Mouse (Mus musculus) urinary bladder, postnatal 10 days (tissue): ENCODE results near the gene Rcn2.
"Not testable (repeated sequence)": the region's sequence is repeated elsewhere in the genome, so short reads cannot be mapped to it uniquely, and the experiment has no call there.

ENCODE experiments used
- DNase-seq: peaks from one replicate; pipeline ENCODE4 v3.0.0; 2022; ENCODE audit warnings: low spot score

The Rcn2 gene

DNA sequence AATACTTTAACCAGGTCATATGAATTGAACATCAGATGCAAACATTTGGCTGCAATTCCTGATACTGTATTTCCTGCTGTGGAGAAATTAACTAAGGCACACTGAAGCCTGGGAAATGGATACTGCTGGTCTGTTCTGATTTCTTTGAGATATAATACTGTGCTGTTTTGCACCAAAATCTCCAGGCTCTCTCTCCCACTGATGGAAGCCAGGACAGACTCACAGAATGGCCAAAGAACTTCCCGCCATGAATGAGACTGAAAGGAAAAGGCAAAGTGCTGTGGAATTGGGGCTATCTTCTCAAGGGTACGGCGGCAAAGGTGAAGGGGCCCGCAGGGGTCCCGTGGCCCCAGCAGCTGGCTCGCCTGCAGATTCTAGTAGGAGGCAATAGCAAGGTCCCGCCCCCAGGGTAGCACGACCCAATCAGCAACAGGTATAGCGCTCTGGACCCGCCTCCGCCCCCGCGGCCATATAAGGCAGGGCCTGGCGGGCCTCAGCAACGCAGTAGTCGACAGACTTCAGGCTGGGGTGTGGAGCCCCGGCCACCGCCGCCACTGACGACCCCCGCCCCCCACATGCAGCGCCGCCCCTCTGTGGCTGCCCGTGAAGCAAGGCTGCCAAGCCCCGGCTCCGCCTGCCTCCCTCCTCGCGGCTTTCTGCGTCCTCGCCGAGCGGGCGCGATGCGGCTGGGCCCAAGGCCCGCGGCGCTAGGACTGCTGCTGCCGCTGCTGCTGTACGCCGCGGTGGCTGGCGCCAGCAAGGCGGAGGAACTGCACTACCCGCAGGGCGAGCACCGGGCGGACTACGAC lies at the start of gene Rcn2:
Gene Rcn2, plus strand, starts transcription at position 474 of the 809 bp plus-strand sequence.
- DNase-seq = peak; percentile 80

- not testable (repeated sequence) for DNase-seq
Measured at GRCm38 (mm10) chr9:56004679-56005078, 37.0 kb upstream of the Rcn2 start.

- no peak for DNase-seq
Measured at GRCm38 (mm10) chr9:56010450-56010849, 31.2 kb upstream of the Rcn2 start, which contains the start of gene 4930563M21Rik. Gene 4930563M21Rik (minus strand): TSS chr9:56010550.

DNA sequence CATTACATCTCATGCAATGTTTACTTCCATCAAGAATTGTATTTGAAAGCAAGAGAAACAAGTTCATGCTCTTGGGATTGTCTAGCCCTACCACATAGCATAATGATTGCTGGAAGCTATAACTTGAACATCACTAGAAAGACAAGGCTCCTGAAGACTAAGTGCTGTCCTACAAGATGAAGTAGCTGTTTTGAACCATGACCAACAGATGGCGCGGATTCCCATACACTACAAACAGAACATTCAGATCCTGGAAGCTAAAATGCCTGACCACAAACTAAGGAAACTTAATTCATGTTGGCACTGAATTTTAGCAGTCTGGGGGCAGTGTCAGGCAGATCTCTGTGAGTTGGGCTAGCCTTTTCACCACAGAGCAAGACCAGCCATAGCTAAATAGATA lies 16.9 kb upstream of the Rcn2 start:
- no peak for DNase-seq

DNA sequence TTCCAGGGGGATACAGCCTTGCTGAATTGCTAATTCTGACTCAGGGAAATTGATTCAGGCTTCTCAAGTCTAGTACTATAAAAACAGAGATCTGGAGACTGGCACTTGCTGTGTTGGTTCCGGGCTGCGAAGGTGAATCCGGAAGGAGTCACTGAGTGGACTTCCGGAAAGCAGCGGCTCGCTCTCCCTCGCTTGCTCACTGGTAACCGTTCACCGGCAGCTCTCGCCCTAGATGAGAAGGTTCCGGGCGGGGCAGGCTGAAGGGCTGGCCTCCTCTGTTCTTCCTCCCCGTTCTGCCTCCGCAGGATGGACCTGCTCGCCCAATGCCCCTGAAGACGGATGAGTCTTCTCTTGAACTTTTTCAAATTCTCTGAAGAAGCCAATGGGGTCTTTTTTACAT lies 14.4 kb upstream of the Rcn2 start:
- no peak for DNase-seq

DNA sequence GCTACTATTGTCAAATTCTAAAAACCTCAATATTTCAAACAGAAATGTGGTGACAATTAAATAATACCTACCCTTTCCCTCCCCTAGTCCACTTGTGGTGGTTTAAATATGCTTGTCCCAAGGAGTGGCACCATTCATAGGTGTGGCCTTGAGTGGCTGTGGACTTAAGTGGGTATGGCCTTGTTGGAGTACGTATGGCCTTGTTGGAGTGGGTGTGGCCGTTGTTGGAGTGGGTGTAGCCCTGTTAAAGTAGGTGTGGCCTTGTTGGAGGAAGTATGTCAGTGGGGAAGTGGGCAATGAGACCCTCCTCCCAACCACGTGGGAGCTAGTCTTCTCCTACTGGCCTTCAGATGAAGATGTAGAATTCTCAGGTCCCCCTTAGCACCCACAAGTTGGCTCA lies 9.4 kb upstream of the Rcn2 start:
- DNase-seq = no peak

DNA sequence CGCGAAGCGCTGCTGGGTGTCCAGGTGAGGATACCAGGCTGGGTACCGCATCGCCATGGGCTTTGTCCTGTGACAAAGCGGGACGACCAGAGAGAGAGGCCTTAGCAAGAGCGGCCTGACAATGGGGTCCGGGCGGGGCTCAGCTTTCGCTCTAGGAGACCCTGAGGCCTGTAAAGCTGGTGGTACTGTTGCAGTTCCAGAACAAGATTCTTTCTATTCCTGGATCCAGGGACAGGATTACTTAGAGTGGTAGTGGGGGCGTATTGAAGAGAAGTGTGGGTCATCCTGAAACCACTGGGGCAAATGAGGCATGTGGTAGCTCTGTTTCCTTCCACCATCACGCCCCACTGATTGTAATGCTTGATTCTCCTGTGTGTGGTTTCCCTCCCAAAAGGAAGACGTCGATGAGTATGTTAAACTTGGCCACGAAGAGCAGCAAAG lies 556 bp downstream of the Rcn2 start:
- no peak for DNase-seq

- no peak for DNase-seq
Measured at GRCm38 (mm10) chr9:56053796-56054195, 12.2 kb downstream of the Rcn2 start.

DNA sequence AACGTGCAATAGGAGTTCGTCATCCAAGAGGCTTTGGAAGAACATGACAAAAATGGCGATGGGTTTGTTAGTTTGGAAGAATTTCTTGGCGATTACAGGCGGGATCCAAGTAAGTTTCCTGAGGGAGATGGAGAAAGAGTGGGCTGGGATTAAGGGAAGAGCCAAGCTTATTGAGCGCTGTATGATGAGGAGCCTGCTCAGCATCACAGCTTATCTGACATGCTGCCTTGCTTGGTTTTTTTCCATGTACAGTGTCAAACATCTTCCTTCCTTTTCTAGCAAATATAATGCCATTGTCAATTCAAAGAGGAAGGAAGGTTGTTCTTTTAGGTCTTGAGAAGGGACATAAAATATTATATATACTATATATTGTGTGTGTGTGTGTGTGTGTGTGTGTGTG lies 14.5 kb downstream of the Rcn2 start:
- no peak for DNase-seq

DNA sequence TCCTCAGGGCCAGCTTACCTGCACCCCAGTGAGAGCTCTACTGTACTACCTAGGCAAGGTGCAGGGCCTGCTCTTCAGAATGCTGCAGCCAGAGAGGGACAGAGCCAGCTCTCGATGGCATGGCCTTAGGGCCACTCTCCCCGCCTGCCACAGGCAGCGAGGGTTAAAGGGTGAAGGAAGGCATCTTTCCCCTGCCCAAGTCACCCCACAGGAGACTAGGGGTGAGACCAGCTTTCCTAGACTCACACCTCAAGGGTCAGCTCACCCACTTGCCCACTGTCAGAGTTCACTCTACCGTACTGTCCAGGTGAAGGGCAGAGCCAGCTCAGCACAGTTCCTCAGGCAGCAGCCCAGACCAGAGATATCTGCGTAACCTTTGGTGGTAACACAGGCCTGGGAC lies 20.7 kb downstream of the Rcn2 start:
- DNase-seq = no peak

- DNase-seq = no peak
Measured at GRCm38 (mm10) chr9:56065011-56065410, 23.4 kb downstream of the Rcn2 start.

GRCm38 (mm10) chr9:56067964-56068363 lies 26.3 kb downstream of the Rcn2 start:
- no peak for DNase-seq

DNA sequence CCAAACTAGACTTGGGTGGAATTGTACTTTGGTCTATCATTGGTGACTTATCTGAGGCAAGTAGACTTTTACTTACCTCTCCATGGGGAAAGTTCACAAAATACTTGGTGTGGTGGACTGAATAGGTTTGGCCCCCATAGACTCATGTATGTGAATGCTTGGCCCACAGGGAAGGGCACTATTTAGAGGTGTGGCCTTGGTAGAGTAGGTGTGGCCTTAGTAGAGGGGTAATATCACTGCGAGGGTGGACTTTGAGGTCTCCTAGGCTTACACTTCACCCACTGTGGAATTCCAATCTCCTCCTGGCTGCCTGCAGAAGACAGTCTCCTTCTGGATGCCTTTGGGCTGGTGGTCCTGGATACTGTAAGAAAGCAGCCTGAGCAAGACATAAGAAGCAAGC lies 27.0 kb downstream of the Rcn2 start:
- DNase-seq = no peak

DNA sequence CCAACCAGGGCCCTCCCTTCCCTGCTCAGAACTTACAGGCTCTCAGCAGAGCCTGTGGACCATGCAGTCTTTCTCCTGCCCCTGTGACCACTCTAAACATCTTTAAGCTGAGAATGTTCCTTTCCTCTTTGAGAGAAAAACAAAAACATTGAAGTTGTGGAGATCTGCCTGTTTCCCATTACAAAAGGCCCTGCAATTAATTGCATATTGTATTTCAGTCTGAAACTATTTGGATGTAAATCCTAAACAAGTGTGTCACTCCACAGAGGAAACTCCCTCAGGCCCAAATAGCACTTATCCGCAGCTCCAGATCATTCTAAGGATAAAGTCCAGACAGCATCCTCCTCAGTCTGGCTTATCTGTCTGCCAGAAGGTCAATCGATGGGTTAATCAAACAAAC lies 31.2 kb downstream of the Rcn2 start:
- no peak for DNase-seq

DNA sequence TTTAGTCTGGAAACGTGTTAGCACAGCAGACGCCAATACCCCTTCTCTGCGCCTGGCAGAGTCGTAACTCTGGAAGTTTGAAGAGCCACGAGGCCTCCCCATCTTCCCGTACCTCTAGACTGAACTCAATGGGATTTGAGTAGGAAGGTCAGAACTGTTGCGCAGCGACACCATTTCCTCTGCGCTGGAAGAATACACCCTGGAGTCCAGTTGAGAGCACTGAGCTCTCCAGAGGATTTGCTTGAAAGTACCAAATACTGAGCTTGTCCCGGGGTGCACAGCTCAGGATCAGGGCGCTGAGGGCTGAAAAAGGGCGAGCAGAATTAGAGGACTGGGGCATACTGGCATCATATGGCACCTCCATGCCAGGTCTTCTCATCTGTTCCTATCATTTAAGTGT lies 33.2 kb downstream of the Rcn2 start:
- DNase-seq = no peak

DNA sequence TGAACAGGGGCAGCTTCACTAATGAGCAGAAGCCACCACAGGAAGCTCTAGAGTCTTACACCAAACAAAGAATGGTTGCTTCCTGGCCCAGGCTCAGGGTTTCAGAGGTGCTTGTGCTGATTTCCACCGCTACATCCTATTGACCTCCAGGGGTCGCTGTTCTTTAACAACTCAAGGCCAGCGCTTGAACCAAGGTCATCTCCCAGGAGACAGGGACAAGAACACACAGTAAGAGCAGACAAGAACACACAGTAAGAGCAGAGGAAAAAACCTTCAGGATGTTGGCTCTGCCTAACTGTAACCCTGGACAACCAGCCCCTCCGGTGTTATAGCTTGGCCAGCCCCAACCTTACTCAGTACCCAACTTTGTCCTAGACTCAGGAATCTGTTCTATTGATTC lies 33.6 kb downstream of the Rcn2 start:
- no peak for DNase-seq

DNA sequence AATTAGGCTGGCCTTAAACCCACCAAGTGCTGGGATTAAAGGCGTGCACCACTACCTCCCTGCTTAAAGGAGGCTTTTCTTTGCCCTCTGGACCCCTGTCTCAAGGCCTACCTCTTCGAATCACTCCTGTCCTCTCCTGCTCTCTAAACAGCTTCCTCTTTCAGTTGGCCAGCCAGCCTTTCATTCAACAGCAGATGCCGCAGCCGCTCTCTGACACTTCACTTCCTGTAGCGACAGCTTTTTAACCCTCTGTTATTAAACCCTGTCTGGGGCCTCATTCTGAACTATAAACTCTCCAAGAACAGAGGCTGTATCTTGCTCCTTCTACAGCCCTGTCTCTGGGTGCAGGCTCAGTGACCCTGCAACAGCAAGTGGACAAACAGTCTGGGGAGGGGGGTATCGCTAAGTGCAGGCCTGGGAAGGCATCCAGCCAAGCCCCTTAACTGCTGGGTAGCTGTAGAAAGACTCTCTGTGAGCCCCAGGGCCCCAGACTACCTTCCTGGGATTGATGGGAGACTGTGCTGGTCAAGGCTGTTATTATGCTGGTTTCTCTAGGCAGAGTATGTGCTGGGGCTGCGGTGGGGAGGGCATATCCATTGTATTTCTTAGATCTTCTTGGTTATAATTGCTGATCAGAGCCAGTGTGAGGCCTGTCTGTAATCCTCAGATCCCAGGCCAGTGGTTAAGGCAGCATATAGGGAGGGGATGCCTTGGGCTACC lies 34.4 kb downstream of the Rcn2 start:
- no peak for DNase-seq

DNA sequence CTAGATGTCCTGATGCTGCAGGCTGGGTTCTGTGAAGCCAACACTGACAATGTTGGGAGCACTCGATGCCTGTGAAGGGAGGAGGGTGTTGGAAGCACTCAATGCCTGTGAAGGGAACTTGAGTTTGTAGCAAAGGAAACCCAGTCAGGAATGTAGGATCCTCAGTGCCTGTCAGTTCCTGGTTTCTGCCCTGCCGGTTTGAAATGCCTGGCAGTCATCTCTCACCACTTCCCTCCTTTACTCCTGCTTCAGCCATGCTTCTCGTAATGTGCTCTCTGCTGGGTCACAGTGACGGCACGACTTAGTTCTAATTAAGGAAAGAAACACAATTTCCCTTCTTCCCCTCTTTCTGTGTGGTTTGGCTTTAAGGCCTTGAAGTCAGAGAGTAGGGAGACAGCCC lies 37.9 kb downstream of the Rcn2 start:
- DNase-seq = no peak

DNA sequence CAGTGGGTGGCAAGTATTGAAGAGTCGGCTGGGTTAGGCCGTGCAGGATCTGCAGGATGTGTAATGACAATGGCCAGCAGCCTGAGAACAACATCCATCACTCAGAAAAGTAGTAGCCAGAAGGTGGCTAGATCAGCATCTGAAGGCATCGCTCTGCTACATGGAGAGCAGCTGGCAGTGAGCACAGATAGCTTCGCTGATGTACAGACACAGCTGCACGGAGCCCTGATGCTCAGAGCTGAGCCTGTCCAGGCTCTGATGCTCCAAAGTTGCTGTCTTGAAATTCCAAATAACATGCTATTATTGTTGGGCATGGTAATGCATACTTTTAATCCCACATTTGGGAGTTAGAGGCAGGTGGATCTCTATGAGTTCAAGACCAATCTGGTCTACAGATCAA lies 44.9 kb downstream of the Rcn2 start:
- DNase-seq = no peak

- no peak for DNase-seq
Measured at GRCm38 (mm10) chr9:56089778-56090520, 48.3 kb downstream of the Rcn2 start, which contains the start of gene Pstpip1. Gene Pstpip1 (plus strand): TSS chr9:56089962.

DNA sequence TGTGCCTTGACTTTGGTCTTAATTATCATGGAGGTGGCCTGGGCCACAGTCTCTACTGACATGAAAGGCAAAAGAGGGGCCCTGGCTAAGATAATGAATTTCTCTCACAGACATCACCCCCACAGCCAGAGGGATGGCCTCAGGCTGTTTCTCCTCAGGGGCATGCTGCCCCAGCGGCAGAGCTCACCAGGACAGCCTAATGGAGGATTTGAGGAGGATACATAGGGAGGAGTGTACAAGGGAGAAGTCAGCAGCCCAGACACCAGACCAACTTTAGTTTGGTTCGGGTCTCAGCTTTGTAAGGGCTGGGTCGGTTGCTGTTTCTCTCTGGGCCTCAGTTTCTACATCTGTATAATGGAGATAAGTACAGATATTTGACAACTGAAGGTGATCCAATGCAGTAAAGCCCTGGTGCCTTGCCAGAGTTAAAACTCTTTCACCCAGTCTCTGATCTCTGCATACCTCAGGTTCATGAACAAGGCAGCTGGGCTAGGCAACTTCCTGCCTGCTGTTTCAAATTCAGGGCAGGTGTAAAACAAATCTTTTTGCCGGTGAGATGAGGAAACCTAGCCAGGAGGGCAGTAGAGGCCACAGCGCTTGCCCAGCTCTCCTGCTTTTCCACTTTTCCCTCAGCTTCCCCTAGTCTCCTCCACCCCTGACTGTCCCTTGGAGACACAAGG lies 49.0 kb downstream of the Rcn2 start:
- no peak for DNase-seq

DNA sequence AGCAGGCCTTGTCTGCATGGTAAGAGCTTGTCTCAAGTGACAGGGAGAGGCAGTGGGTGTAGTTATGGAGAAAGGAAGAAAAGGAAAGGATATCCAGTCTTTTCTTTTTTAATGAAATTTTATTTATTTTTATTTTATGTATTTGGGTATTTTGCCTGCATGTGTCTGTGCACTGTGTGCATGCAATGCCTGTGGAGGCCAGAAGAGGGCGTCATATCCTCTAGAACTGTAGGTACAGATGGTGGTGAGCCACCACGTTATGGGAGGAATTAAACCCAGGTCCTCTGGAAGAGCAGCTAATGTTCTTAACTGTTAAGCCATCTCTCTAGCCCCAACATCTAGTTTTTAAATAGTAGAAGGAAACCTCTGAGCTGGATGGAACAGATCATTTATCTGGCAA lies 50.5 kb downstream of the Rcn2 start:
- no peak for DNase-seq
